Mouse (Mus musculus) cortical plate, adult 2 months (tissue): ENCODE results near the gene Abhd14a.

ENCODE experiments used
- CTCF ChIP-seq: fragments of 200-500 bp; IDR thresholded peaks from 2 replicates; pipeline ENCODE4 v1.5.1; 2011; ENCODE audit warnings: mild to moderate bottlenecking, control low read depth, low read length; ENCODE audit not compliant: insufficient read depth; ENCODE audit errors: extremely low read depth
- POLR2A ChIP-seq: fragments of 200-500 bp; IDR thresholded peaks from 2 replicates; pipeline ENCODE4 v1.6.1; 2011; ENCODE audit warnings: mild to moderate bottlenecking, low read length, control low read depth; ENCODE audit not compliant: insufficient read depth; ENCODE audit errors: extremely low read depth

DNA sequence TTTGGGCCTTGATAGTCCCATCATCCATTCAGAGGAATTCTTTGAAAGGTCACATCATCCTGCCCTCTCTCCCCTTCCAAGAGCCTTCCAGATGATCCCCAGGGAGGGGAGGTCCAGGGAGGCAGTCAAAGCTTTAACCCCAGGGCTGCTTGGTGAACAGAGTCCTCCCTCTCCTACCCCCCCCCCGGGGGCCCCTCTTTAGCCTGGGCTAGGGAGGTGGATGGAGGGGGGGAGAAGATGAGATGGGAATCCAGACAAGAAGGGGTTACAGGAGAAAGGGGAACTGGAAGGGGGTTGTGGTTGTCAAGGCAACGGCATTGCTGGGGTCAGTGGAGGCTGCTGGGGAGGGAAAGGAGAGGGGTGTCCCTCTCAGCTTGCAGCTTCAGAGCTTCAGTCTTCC lies 26.9 kb downstream of the Abhd14a start:
- TF ChIP-seq POLR2A (no peak), CTCF (no peak)
